Mouse (Mus musculus) left cerebral cortex, adult 2 months (tissue): Measurements from ENCODE around the gene Dhx30. TPM values are rescaled to one million over a fixed set of nuclear protein-coding genes. Genes with fewer than 3 reads are reported as not detected.
"Not testable (repeated sequence)": the region's sequence is repeated elsewhere in the genome, so short reads cannot be mapped to it uniquely, and the experiment has no call there.

Experiments
- DNase-seq, 2 experiments: peaks; one replicate each; pipeline ENCODE4 v3.0.0; 2021 to 2022; ENCODE audit warnings: low spot score in 2 of 2, mixed read lengths in 1 of 2; ENCODE audit errors: extremely low spot score in 1 of 2
- H3K27ac ChIP-seq: fragments of 200-600 bp; 2 replicates; pipeline ENCODE4 v1.8.1; 2022
- H3K4me3 ChIP-seq: fragments of 200-600 bp; 2 replicates; pipeline ENCODE4 v1.8.1; 2022
- CTCF ChIP-seq: fragments of 200-600 bp; IDR thresholded peaks from 2 replicates; pipeline ENCODE4 v1.8.1; 2022; ENCODE audit warnings: antibody characterized with exemption, mild to moderate bottlenecking, moderate library complexity
- intact Hi-C: fragments of 180-260 bp; cut with DNase I; formaldehyde crosslinking; loops from one replicate; pipeline ENCODE4 v1.15.1; 2025
- total RNA-seq, 2 experiments: library from RNA; stranded (reverse); gene quantifications; 2 replicates each; pipeline ENCODE4 v1.2.3; 2021

The Dhx30 gene
- total RNA-seq, 2 experiments from 2014 or later: 166 to 173 TPM

- Histone ChIP-seq H3K4me3 (no peak overlapping the region), H3K27ac (no peak overlapping the region)
- DNase-seq: no peak
- intact Hi-C loops: no loop called here
- peak; percentile 31 for TF ChIP-seq CTCF
These were observed 24.3 kb downstream of the Dhx30 start for GRCm38 (mm10) chr9:110093303-110093702.

GRCm38 (mm10) chr9:110085693-110086092, 31.9 kb downstream of the Dhx30 start:
- Histone ChIP-seq H3K4me3 (no peak overlapping the region), H3K27ac (no peak overlapping the region)
- intact Hi-C loops: no loop called here
- TF ChIP-seq CTCF: no peak
- no peak for DNase-seq

- Histone ChIP-seq H3K4me3 (no peak overlapping the region), H3K27ac (peak overlapping the region; percentile 45)
- TF ChIP-seq CTCF: no peak
- intact Hi-C loops: no loop called here
- peak in 1 of 2 experiments; percentile 44 for DNase-seq
These were observed 33.2 kb downstream of the Dhx30 start for GRCm38 (mm10) chr9:110084201-110084964.

GRCm38 (mm10) chr9:110081066-110081465, 36.6 kb downstream of the Dhx30 start:
- DNase-seq: no peak
- Histone ChIP-seq H3K4me3 (no peak overlapping the region), H3K27ac (peak overlapping the region; percentile 37)
- no peak for TF ChIP-seq CTCF
- intact Hi-C loops: no loop called here

- intact Hi-C loops, H3K4me3 ChIP-seq, H3K27ac ChIP-seq, DNase-seq: not testable (repeated sequence)
These were observed 41.2 kb downstream of the Dhx30 start for GRCm38 (mm10) chr9:110076468-110076867.

GRCm38 (mm10) chr9:110071843-110072242, 45.8 kb downstream of the Dhx30 start:
- peak; percentile 78 to 82 for DNase-seq
- no peak overlapping the region for H3K4me3 ChIP-seq
- intact Hi-C loops: loop anchor here (1.0 to 5.0 kb wide), 3 partner anchors 87 to 178 kb away; partner anchors contain the start of gene Map4
- H3K27ac ChIP-seq: peak overlapping the region; percentile 28; the same call in 1 of the 2 replicates
- TF ChIP-seq CTCF: peak; percentile 86

- no peak for DNase-seq
- Histone ChIP-seq H3K27ac (no peak overlapping the region), H3K4me3 (no peak overlapping the region)
- TF ChIP-seq CTCF: no peak
- intact Hi-C loops: loop anchor here (5.0 kb wide), 1 partner anchor 139 kb away; the partner anchor contains the start of gene Map4
These were observed 46.6 kb downstream of the Dhx30 start for GRCm38 (mm10) chr9:110071011-110071410.

- TF ChIP-seq CTCF: no peak
- Histone ChIP-seq H3K4me3 (no peak overlapping the region), H3K27ac (peak overlapping the region; percentile 18; the same call in 1 of the 2 replicates)
- DNase-seq: peak in 1 of 2 experiments; percentile 20
- intact Hi-C loops: loop anchor here (5.0 kb wide), 1 partner anchor 138 kb away; the partner anchor contains the start of gene Map4
These were observed 47.3 kb downstream of the Dhx30 start for GRCm38 (mm10) chr9:110070358-110070757.

GRCm38 (mm10) chr9:110068745-110069144, 48.9 kb downstream of the Dhx30 start:
- intact Hi-C loops: no loop called here

GRCm38 (mm10) chr9:110064641-110065040, 53.0 kb downstream of the Dhx30 start:
- no peak for DNase-seq
- no peak for TF ChIP-seq CTCF
- no peak overlapping the region for H3K27ac ChIP-seq
- intact Hi-C loops: no loop called here
- no peak overlapping the region for H3K4me3 ChIP-seq

More at GRCm38 (mm10) chr9:110068745-110069144, 48.9 kb downstream of the Dhx30 start:
- H3K4me3 ChIP-seq: no peak overlapping the region
- no peak for TF ChIP-seq CTCF
- H3K27ac ChIP-seq: no peak overlapping the region
- no peak for DNase-seq

- Histone ChIP-seq H3K27ac (no peak overlapping the region), H3K4me3 (no peak overlapping the region)
- intact Hi-C loops: no loop called here
- no peak for DNase-seq
- no peak for TF ChIP-seq CTCF
These were observed 54.8 kb downstream of the Dhx30 start for GRCm38 (mm10) chr9:110062861-110063260.

- no peak overlapping the region for H3K4me3 ChIP-seq
- intact Hi-C loops: no loop called here
- TF ChIP-seq CTCF: no peak
These were observed 55.2 kb downstream of the Dhx30 start for GRCm38 (mm10) chr9:110062405-110062804.

More at GRCm38 (mm10) chr9:110062405-110062804, 55.2 kb downstream of the Dhx30 start:
- no peak for DNase-seq
- no peak overlapping the region for H3K27ac ChIP-seq
